Mouse (Mus musculus) right cerebral cortex, postnatal 14 days (tissue): ENCODE results near the gene Nt5c.
A peak's percentile ranks its signal among the peaks of the same experiment; 100 is the strongest.
"Not testable (repeated sequence)": the region's sequence is repeated elsewhere in the genome, so short reads cannot be mapped to it uniquely, and the experiment has no call there.

Experiments
- DNase-seq: peaks from one replicate; pipeline ENCODE4 v3.0.0; 2022

Gene Nt5c

DNA sequence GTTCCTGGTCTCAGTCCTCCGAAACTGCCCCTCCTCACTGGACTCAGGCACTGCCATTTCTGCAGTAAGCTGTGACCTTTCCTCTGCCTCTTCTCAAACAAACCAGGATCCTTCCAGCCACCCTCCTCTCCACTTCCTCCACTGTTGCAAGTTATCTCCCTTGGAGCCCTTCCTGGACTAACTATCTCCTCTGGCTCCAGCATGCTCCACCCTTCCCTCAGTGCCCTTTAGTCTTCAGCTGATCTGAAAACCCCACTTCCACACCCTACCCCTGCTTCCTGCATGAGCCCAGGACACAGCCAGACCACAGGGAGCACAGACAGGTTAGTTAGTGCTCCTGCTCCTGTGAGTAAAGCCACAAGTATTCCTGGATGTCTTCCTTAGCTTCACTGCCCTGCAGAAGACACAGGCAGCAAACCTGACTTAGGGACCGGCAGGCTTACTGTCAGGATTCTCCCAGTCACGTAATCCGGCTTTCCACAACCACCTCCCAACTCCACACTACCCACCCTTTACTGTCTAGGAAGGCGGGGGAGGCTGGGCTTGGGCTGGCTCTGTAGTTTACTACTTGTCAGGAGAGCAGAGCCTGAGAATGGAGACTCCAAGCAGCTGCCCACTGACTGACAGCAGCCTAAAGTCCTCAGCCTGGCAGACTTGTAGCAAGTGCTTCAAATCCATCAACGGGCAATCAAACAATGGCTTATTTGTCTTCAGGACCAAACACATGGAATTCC lies 18.3 kb upstream of the Nt5c start:
- DNase-seq = peak; percentile 27

DNA sequence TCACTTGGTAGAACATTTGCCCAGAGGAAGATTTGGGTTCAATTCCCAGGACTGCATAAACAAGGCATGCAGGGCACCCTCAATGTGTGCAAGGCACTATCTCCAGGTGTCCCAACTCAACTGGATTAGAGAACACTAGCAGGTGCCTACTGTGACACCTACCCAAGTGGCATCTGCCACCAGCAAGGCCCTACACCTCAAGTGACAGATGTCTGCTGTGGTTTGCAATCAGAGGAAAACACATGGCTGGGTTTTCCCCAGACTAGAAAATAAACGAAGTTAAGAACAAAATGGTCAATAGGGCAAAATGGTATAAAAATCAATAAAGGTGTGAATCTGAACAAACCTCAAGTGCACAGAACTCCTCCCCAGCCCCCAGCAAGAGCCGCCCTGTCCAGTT lies 16.4 kb upstream of the Nt5c start:
- no peak for DNase-seq

DNA sequence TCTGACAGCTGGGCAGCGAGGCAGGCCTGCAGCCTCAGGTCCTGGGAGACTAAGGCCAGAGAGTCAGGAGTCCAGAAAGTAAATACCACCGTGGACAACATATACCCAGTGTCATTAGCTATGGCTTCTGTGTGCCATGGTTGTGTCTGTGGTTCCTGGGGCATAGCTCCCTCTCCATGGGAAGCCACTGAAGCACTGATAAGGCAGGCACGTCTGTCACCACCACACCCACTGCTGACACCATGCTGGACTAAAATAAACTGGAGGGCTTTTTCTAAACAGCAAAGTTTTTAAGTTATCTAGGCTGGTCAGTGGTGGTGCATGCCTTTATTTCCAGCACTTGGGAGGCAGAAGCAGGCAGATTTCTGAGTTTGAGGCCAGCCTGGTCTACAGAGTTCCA lies 14.9 kb upstream of the Nt5c start:
- DNase-seq = no peak

DNA sequence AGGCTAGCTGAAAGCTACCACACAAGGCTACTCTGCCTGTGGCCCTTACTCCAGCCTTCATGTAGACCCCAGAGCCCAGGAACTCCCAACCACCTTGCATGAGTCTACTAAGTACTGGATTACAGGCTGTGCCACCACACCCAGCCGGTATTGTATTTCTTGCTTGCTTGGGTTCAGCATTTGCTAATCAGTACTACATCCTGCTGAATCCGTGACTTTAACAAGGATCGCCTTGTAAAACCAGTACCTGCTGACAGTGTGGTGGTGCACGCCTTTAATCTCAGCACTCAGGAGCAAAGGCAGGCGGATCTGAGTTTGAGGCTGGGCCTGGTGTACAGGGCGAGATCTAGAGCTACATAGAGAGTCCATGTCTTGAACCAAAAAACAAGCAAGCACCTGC lies 11.0 kb upstream of the Nt5c start:
- no peak for DNase-seq

DNA sequence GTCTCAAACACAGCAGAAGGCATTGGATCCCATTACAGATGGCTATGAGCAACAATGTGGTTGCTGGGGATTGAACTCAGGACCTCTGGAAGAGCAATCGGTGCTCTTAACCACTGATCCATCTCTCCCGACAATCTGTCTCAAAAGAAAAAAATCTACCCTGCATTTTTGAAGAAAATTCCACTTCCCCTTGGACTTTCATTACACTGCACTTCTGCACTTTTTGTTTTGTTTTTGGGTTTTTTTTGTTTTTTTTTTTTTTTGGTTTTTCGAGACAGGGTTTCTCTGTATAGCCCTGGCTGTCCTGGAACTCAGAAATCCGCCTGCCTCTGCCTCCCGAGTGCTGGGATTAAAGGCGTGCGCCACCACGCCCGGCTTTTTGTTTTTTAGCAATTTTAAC lies 4.9 kb upstream of the Nt5c start:
- not testable (repeated sequence) for DNase-seq

DNA sequence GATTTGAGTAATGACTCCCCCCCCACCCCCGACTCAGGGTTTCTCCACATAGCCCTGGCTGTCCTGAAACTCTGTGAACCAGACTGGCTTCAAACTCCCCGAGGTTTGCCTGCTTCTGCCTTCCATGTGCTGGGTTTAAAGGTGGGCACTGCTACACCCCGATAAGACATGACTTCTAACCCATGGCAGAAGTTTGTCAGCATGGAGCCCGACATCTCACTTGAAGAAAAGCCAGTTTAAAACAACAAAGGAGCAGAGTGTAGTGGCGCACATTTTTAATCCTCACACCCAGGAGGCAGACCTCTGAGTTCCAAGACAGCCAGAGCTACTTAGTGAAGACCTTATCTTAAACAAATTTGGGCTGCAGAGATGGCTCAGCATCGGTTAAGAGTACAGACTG lies 725 bp upstream of the Nt5c start:
- DNase-seq = no peak

DNA sequence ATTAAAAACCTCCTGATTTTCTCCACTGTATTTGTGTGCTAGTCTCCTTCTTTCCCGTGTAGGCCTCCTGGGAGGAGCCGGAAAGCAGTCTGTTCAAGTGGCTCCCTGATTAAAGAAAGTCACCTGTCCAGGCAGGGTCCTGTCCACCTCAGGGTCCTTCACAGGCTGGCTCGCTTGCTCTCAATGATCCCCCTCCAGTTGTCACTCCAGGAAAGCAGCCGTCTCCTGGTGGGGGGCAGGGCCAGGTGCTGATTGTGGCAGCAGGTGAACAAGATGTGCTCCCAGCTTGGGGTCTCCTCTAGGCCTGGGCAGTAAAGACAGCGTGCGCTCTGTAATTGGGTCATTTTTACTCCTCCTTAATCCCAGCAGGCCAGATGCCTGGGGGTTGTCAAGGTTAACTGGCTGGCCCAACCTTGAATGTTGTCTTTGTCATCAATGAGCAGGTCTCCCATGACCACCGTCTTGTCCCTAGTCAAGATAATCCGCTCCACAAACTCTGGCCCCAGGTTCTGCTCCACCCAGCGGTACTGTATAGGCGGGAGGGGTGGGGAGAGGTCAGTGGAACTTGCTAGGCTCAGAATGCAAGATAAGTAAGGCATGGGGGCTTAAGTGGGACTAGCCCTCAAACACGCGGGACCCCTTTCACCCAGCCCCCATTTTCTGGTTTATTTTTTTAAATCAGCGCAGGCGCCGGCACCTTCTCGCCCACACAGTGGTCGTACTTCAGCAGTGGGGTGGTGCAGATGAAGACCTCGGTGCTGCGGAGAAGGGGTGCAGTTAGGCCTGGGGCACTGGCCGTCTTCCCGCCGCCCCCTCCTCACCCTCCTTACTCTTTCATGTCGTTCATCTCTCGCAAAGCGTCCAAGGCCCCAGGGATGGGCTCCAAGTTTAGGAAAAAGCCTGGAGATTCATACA lies 964 bp downstream of the Nt5c start:
- DNase-seq = no peak

DNA sequence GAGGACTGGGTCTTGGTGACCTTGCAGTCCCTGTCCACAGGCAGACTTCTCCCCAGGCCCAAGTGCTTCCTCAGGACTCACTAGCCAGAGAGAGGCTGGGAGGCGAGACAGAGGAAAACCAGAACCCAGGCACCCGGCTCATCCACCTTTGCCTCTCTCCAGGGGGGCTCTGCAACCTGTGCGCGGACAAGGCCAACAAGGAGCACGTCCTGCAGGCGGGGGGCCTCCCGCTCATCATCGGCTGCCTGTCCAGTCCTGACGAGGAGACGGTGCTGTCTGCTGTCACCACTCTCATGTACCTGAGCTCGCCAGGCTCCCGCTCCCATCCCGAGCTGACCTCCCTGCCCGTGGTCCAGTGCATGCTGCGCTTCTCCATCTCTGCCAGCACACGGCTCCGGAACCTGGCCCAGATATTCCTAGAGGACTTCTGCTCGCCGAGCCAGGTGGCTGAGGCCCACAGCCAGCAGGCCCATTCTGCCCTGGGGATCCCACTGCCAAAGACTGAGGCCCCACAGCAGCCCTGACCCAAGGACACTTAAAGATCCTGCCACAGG lies 3.0 kb downstream of the Nt5c start:
- no peak for DNase-seq

DNA sequence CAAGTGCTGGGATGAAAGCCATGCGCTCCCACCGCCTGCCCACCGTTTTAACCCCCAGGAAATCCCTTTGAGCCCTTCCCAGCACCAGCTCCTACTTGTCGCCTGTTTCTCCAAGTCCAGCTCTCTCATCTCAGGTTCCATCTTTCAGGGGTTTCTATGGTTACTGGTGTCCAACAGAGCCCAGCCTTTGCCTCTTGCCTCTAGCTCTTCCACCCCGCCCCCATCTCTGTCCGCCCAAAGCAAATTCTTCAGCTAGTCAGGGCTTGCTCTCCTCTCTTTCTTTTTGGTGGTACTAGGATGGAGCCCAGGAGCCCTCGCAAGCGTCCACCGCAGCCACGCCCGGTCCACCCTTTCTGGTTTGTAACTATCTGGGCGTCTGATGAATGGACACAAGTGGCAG lies 6.5 kb downstream of the Nt5c start:
- DNase-seq = no peak

DNA sequence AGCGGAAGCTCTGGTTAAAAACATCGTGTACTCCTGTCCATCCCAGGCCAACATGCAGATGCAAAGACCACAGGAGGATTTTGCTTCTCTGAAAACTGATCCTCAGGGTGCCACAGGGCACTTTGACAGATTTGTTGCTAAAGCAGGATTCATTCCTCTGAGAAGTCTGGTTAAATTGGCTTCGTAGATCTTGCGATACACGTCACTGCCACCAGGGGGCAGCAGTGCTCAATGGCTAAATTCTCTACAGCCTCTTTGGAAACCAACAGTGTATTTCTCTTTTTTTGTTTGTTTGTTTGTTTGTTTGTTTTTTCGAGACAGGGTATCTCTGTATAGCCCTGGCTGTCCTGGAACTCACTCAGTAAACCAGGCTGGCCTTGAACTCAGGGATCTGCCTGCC lies 7.9 kb downstream of the Nt5c start:
- DNase-seq = peak; percentile 76

DNA sequence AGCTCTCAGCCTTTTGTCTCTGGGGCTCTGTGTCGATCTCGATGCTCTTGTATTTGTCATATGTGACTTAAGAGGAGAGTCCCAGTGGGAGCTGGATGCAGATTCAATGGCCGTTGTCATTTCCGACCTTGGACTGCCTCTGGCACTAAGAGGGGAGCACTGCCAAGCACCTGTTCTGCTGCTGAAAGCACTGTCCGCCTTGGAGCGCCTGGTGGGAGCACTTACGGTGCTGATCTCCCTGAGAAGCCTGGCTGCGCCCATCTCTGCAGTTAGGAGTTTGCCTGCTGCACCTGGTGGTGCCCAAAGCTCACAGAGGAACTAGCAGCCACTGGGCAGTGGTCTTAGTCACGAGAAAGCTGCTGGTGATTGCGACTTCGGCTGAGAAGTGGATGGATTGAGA lies 8.4 kb downstream of the Nt5c start:
- no peak for DNase-seq

DNA sequence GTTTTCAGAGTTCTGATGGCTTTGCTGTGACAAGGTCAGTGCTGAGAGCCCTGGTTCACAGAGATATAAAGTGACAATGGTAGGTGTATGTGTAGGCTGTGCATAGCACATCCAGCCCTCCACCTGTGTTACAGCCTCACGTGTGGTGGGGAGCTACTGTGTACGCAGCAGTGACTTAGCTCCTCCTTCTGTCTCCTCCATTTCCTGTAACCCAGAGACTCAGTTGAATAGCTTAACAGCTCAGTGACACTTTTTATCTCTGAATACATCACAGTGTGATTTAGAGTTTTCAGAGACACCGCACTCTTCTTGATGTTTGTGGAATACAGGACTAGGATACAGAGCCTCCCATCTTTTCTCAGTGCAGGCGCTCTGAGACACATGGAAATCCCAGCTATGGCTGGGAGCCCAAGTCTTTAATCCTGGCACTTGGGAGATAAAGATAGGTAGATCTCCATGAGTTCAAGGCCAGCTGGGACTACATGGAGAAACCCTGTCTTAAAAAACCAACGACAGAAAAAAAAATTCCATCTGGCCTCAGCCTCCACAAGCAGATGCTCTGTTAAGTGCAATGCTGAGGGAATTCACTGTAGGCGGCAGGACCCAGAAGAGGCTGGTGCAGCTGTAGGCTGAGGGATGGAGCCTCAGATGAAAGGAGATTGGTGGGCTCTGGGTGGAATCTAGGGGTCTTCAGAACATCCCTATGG lies 10.0 kb downstream of the Nt5c start:
- peak; percentile 35 for DNase-seq

DNA sequence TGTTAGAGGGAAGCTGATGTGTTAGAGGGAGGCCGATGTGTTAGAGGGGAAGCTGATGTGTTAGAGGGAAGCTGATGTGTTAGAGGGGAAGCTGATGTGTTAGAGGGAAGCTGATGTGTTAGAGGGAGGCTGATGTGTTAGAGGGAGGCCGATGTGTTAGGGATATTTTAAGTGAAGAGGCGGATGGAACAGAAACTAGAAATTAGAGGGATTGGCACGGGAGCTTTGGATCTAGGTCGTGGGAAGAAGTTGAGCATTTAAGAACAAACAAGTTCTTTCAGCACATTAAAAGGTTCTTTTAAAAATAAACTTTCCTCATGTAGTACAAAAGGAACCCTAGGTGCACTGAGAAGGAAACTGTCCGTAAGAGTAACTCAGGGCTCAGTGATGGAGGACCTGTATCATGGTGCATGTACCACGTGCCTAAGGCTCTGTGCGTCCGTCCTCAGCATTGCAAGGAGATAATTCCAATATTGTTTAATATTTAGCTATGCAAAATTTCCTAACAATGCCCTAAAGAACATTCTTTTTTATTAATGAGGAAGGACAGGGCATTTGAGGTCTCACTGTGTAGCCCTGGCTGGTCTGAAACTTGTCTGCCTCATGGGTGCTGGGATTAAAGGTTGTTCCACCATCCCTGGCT lies 13.2 kb downstream of the Nt5c start:
- DNase-seq = no peak

DNA sequence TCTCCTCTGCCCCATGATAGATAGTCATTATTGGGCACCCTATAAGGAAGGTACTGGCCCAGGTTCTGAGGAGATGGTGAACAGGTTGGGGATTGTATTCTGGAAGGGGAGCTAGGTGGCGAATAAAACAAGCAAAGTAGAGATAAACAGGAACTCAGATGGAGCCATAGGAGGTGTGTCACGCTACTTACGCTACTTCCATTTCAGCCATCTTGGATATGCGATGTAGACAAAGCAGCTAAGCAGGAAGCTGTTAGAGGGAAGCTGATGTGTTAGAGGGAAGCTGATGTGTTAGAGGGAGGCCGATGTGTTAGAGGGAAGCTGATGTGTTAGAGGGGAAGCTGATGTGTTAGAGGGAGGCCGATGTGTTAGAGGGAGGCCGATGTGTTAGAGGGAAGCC lies 14.3 kb downstream of the Nt5c start:
- not testable (repeated sequence) for DNase-seq

DNA sequence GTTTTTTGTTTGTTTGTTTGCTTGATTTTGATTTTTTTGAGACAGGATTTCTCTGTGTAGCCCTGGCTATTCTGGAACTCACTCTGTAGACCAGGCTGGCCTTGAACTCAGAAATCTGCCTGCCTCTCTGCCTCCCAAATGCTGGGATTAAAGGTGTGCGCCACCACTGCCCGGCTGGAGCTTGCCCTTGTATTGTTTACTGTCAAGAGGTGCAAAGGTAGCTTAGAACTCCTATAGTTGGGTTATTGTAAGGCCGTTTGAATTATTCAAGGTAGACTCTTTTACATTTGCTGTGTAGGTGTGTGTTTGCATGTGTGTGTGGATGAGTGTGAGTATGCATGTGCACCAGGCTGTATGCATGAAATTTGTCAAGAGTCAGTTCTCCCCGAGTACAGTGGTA lies 15.0 kb downstream of the Nt5c start:
- not testable (repeated sequence) for DNase-seq

DNA sequence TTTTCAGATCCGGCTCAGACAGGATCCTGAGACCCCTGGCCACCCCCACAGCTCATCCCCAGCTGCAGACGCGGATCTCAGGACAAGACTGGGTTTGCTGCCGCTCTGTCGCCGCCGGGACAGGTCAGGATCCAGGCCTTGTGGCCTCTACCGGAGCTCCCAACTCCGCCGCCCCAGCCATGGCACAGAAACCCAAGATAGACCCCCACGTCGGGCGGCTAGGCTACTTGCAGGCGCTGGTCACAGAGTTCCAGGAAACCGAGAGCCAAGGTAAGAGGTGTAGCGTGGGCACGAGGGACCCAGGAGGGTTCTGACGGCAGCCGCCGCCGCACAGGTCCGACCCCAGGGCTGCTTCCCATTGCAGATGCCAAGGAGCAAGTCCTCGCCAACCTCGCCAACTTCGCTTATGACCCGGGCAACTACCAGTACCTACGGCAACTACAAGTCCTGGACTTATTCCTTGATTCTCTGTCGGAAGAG lies 15.9 kb downstream of the Nt5c start:
- DNase-seq = no peak

DNA sequence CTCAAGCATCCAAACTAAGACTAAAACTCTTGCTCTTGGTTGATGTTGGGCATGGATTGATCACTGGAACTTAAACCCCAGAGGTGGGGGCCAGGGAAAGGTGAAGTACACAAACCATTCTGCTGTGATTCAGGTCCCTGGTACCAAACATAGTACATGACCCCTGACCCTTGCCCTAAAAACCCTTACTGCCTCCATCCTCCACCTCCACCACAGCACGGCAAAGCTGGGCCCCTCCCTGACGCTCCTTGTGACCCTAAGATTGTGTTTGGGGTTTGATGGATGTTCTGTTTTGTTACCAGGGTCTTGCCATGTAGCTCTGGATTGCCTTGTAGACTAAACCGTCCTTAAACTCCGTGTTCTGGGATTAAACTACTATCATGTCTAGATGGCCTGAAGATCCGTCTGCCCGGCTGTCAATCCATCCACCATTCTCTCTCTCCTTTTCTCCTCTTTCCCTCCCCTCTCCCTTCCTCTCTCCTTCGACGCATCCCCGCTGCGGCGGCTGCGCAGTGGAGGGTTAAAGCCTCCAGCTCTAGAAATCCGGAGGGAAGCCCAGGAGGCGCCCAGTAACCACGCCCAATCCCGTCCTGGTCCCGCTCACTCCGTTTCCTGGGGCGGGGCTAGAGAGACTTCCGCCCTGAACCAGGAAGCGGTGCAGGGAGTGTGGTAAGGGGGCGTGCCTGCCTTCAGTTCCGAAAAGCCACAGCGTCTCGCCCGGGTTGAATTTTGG lies 16.5 kb downstream of the Nt5c start, which contains the start of gene Armc7:
Armc7 (plus strand) TSS at position 643 of the 733 bp plus-strand sequence.
- DNase-seq = peak; percentile 91

DNA sequence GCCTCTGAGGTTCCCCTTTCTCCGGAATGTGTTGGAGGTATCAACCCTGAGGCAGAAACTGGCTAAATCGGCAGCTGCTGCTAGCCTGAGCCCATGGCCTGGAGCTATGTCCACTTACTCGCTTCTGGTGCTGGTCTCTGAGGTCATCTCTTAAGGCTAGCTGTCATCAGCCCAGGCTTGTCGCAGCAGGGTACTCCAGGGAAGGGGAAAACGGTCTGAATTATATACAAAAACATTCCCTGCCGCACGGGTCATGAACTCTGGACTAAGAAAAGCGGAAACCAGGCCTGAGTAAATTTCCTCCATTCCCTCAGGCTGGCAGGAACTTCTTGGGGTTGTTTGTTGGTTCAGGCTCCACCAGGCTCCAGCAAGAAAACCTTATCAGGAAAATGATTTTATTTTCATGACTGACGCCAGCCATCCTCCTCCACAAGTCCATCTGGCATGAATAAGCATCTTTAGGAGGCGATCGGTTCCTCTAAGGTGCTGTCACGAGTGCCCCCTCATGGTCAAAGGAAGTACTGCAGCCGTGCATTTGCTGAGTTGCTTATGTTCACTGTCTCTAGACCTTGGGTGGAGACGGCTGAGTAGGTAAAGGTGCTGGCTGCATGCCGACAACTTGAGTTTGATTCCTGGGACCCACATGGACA lies 17.9 kb downstream of the Nt5c start:
- peak; percentile 93 for DNase-seq

DNA sequence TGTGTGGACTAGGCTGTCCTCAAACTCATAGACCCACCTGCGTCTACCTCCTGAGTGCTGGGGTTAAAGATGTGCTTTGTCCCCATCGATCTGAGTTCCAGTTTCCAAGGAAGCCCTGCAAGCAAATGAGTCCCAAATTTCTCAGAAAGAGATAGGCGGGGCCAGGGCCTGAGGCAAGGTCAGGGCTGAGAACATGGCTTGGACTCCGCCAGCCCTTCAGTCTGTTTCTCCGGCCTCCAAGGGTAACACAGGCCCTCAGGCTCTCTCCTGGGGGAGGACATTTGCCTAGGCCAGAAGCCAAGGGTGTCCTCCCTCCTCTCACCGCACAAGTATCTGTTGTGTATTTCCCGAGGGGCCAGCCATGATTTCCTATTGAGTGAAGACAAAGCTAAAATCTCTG lies 19.5 kb downstream of the Nt5c start:
- DNase-seq = no peak

DNA sequence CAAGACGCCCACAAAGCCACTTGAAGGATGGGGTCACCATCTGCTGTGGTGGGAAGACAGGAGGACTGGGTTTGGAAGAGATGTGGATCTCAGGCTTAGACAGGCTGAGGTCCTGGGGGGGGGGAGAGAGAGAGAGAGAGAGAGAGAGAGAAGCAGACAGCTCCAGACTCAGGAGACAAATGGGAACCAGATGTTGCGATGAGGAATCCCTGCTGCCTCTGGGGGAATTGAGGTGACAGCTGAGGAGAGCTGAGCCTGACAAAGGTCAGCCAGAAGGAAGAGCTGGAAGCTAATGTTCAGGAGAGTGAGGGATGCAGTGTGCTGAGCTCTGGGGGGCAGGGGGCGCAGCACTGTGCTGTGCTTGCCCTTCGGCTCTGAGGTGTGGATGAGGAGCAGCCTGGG lies 24.4 kb downstream of the Nt5c start:
- DNase-seq = no peak

DNA sequence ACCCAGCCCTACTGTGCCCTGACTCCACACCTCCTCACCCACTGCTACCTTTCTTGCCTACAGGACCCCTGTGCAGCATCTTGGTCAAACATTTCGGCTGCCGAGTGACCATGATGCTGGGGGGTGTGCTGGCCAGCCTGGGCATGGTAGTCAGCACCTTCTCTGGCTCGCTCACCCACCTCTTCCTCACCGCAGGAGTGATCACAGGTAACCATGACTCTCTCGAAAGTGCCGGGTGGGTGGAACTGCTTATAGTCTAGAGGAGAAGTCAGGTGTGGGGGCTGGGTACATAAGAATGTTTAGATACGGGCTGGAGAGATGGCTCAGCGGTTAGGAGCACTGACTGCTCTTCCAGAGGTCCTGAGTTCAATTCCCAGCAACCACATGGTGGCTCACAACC lies 26.8 kb downstream of the Nt5c start:
- DNase-seq = no peak
